Mouse (Mus musculus) bone marrow, adult 2 months (tissue): Measurements from ENCODE around the gene Ccdc173.

Source experiments
- CTCF ChIP-seq: fragments of 200-500 bp; IDR thresholded peaks from 2 replicates; pipeline ENCODE4 v1.5.1; 2011; ENCODE audit warnings: low read length, control low read depth; ENCODE audit not compliant: control insufficient read depth, insufficient read depth
- POLR2A ChIP-seq: fragments of 200-500 bp; IDR thresholded peaks from 2 replicates; pipeline ENCODE4 v1.6.1; 2011; ENCODE audit warnings: low read depth, mild to moderate bottlenecking, control low read depth, low read length, borderline replicate concordance; ENCODE audit not compliant: control insufficient read depth

GRCm38 (mm10) chr2:69838707-69839106, 49.3 kb upstream of the Ccdc173 start:
- TF ChIP-seq CTCF (no peak), POLR2A (no peak)
